ENCODE assay signal across 9 mouse cellular contexts in the genomic region with DNA sequence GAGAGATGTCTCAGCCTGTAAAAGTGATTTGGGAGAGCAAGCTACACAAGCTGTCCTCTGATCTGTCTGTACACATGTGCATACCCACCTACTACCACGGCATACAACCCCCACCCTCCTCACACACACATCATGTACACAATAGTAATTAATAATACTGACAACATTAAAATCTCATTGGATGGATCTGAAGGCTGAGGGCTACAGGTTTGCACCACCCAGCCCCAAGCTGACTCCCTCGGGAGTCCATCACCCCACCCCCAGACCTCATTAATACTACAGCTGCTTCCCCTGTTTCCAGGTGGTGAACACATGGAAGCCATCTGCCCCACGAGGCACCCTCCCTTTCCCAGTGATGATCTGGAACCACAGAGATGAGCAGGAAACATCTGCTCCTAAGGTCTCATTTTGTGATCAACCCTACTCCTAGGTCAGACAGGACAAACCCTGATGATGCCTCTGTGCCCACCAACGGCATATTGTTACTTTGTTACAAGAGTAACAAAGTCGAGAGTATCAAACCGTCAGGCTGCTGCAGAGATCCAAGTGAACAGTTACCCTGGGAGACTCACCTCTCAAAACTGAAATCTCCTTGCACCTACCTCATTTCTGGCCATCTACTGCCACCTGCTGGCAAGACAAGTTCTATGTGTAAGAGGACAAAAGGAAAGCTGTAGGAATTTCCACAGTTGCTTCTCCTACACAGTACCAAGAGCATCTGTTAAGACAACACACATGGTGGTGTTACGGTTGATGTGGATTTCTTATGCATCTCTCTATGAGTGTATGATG.
DNase-seq lines count a peak whose midpoint lies in the region; ATAC-seq lines count a peak whose summit lies in the region.
"Had no signal": no experiment of that assay in that cellular context is flagged by ENCODE, and none has a peak within 500 bp of the region (broad histone marks: within the 10 kb centered on the region; RNA-seq: fewer than 3 reads in every experiment).

No protein-coding gene starts in this region.

- no peak overlapping the region for H3K4me3 ChIP-seq in hindbrain, embryonic 15.5 days

- H3K4me2 ChIP-seq in hindbrain, embryonic 15.5 days = no peak overlapping the region

- WGBS in hindbrain, embryonic 15.5 days = 24% methylated on average over 7 of the region's 7 CpGs

- H3K9me3 ChIP-seq in hindbrain, embryonic 15.5 days = no peaks in the 10 kb centered on the region

- peak; percentile 86 for ATAC-seq in hindbrain, embryonic 15.5 days (ENCODE audit: low FRiP score, low read depth)
- no peak for ATAC-seq in activated CD4-positive, CD25-positive, alpha-beta regulatory T cell, adult 4 months

- no peak overlapping the region for H3K27ac ChIP-seq in hindbrain, embryonic 15.5 days (replicated peaks)
- H3K27ac ChIP-seq: macrophage had no signal

- H3K4me1 ChIP-seq in hindbrain, embryonic 15.5 days (replicated peaks) = no peaks in the 10 kb centered on the region

- no peaks in the 10 kb centered on the region for H3K36me3 ChIP-seq in hindbrain, embryonic 15.5 days

- no peak overlapping the region for H3K9ac ChIP-seq in hindbrain, embryonic 15.5 days

- no peaks in the 10 kb centered on the region for H3K27me3 ChIP-seq in hindbrain, embryonic 15.5 days

- peak; percentile 92 for DNase-seq in NIH3T3 (ENCODE audit: low read depth)
- peak; percentile 80 to 82 for DNase-seq in cerebellum, adult 18-20 months
- DNase-seq in forelimb bud, embryonic 11.5 days (ENCODE audit: low read depth, low spot score) = peak; percentile 90
- DNase-seq in layer of hippocampus, postnatal 25 days (ENCODE audit: extremely low spot score in 1 of 2, low spot score in 1 of 2) = peak; percentile 59 to 90
- peak; percentile 33 to 82 for DNase-seq in lung, postnatal 4 days
- peak; percentile 79 for DNase-seq in right cerebral cortex, postnatal 25 days
